In genomic region chr2:91450316-91450715, GRCm38 (mm10) we compare ENCODE assay signal across 21 mouse cellular contexts. TPM values are rescaled to one million over a fixed set of nuclear protein-coding genes. Genes with fewer than 3 reads are reported as not detected.
DNase-seq lines count a peak whose midpoint lies in the region; ATAC-seq lines count a peak whose summit lies in the region.
"Had no signal": no experiment of that assay in that cellular context is flagged by ENCODE, and none has a peak within 500 bp of the region (broad histone marks: within the 10 kb centered on the region; RNA-seq: fewer than 3 reads in every experiment).

No protein-coding gene starts in this region.

- no peaks in the 10 kb centered on the region for H3K36me3 ChIP-seq in kidney, embryonic 16.5 days (ENCODE audit: insufficient read depth, low read length)
- no peaks in the 10 kb centered on the region for H3K36me3 ChIP-seq in liver, embryonic 15.5 days (replicated peaks)
- H3K36me3 ChIP-seq in liver, embryonic 11.5 days (ENCODE audit: control insufficient read depth, insufficient read depth, low read length): no peaks in the 10 kb centered on the region
- H3K36me3 ChIP-seq: embryonic facial prominence, embryonic 12.5 days; hindbrain, embryonic 13.5 days; midbrain, embryonic 12.5 days; neural tube, embryonic 15.5 days had no signal

- H3K4me2 ChIP-seq in kidney, embryonic 16.5 days (replicated peaks; ENCODE audit: low read depth, low read length): no peak overlapping the region
- H3K4me2 ChIP-seq in liver, embryonic 15.5 days: no peak overlapping the region
- no peak overlapping the region for H3K4me2 ChIP-seq in liver, embryonic 11.5 days
- H3K4me2 ChIP-seq: embryonic facial prominence, embryonic 12.5 days; hindbrain, embryonic 13.5 days; midbrain, embryonic 12.5 days; neural tube, embryonic 15.5 days had no signal

- 0 out of 2 replicates have a peak, but pooled peaks cover 2% of the 10 kb centered on the region for H3K9me3 ChIP-seq in kidney, embryonic 16.5 days (ENCODE audit: low read length)
- H3K9me3 ChIP-seq in liver, embryonic 15.5 days (replicated peaks): no peaks in the 10 kb centered on the region
- no peaks in the 10 kb centered on the region for H3K9me3 ChIP-seq in liver, embryonic 11.5 days (ENCODE audit: control insufficient read depth, low read length)
- H3K9me3 ChIP-seq: embryonic facial prominence, embryonic 12.5 days; hindbrain, embryonic 13.5 days; midbrain, embryonic 12.5 days; neural tube, embryonic 15.5 days had no signal

- ATAC-seq in kidney, embryonic 16.5 days (ENCODE audit: low FRiP score, low TSS enrichment): no peak
- ATAC-seq in liver, embryonic 15.5 days (ENCODE audit: insufficient read depth): peak; percentile 65
- no peak for ATAC-seq in liver, embryonic 11.5 days (replicated peaks; ENCODE audit: low FRiP score)
- ATAC-seq: inflammation-experienced regulatory T-cells, adult 6 months had no signal

- H3K4me1 ChIP-seq in kidney, embryonic 16.5 days (ENCODE audit: insufficient read depth, low read length): peaks cover 16% of the 10 kb centered on the region; the same call in 1 of the 2 replicates
- peaks cover 15% of the 10 kb centered on the region for H3K4me1 ChIP-seq in liver, embryonic 15.5 days (replicated peaks)
- peaks cover 4% of the 10 kb centered on the region; the same call in 1 of the 2 replicates for H3K4me1 ChIP-seq in liver, embryonic 11.5 days (replicated peaks; ENCODE audit: control insufficient read depth, insufficient read depth, low read length)
- H3K4me1 ChIP-seq: hindbrain, embryonic 13.5 days; neural tube, embryonic 15.5 days had no signal

- DNase-seq in kidney, adult 11 months: peak; percentile 41
- no peak for DNase-seq in liver, embryonic 11.5 days (ENCODE audit: low spot score)
- DNase-seq in kidney, postnatal 36 days: peak; percentile 49 to 69
- DNase-seq in ovary, postnatal 10 days (ENCODE audit: low spot score): no peak
- no peak for DNase-seq in cerebellum, adult 18-20 months
- DNase-seq: adrenal gland, postnatal 10 days; cerebellum, adult 2 months; cerebellum, postnatal 25 days; gastrocnemius, postnatal 25 days; lung, postnatal 10 days; thymus, adult 18-20 months; thymus, postnatal 36 days had no signal

- WGBS in kidney, embryonic 16.5 days: 53% methylated on average over 9 of the region's 9 CpGs
- 51% methylated on average over 9 of the region's 9 CpGs for WGBS in liver, embryonic 15.5 days (ENCODE audit: insufficient replicate concordance)
- 61% methylated on average over 9 of the region's 9 CpGs for WGBS in liver, embryonic 11.5 days

- no peak overlapping the region for H3K27ac ChIP-seq in kidney, embryonic 16.5 days (ENCODE audit: low read length)
- no peak overlapping the region for H3K27ac ChIP-seq in liver, embryonic 15.5 days (replicated peaks)
- H3K27ac ChIP-seq in liver, embryonic 11.5 days (ENCODE audit: low read depth, low read length): no peak overlapping the region
- H3K27ac ChIP-seq: embryonic facial prominence, embryonic 12.5 days; hindbrain, embryonic 13.5 days; layer of hippocampus, adult 2 months; liver, embryonic 14.5 days; midbrain, embryonic 12.5 days; neural tube, embryonic 15.5 days had no signal

- H3K27me3 ChIP-seq in kidney, embryonic 16.5 days (ENCODE audit: insufficient read depth, low read length): no peaks in the 10 kb centered on the region
- peaks cover 12% of the 10 kb centered on the region for H3K27me3 ChIP-seq in liver, embryonic 15.5 days
- no peaks in the 10 kb centered on the region; the same call in 1 of the 2 replicates for H3K27me3 ChIP-seq in liver, embryonic 11.5 days (replicated peaks; ENCODE audit: control insufficient read depth, insufficient read depth, low read length)
- H3K27me3 ChIP-seq: embryonic facial prominence, embryonic 12.5 days; hindbrain, embryonic 13.5 days; neural tube, embryonic 15.5 days had no signal

- no peak overlapping the region for H3K4me3 ChIP-seq in kidney, embryonic 16.5 days (ENCODE audit: low read length)
- no peak overlapping the region for H3K4me3 ChIP-seq in liver, embryonic 15.5 days (replicated peaks)
- H3K4me3 ChIP-seq in liver, embryonic 11.5 days (ENCODE audit: low read depth, low read length): no peak overlapping the region
- H3K4me3 ChIP-seq: embryonic facial prominence, embryonic 12.5 days; hindbrain, embryonic 13.5 days; layer of hippocampus, adult 2 months; midbrain, embryonic 12.5 days; neural tube, embryonic 15.5 days had no signal

- no peak overlapping the region for H3K9ac ChIP-seq in kidney, embryonic 16.5 days (replicated peaks; ENCODE audit: low read length)
- no peak overlapping the region for H3K9ac ChIP-seq in liver, embryonic 15.5 days
- no peak overlapping the region for H3K9ac ChIP-seq in liver, embryonic 11.5 days (ENCODE audit: low read depth, low read length)
- H3K9ac ChIP-seq: embryonic facial prominence, embryonic 12.5 days; hindbrain, embryonic 13.5 days; liver, embryonic 14.5 days; midbrain, embryonic 12.5 days; neural tube, embryonic 15.5 days had no signal

RNA-seq across cellular contexts. Expression of gene 1110051M20Rik, which starts 5.8 kb away (rescaled TPM):
- polyA plus RNA-seq in kidney, embryonic 16.5 days (2015; fragmentation: Nextera tagmentation; extraction: Ambion mirVana): 66.9 and 68.9 TPM in 2 replicates
- 5.8 and 7.0 TPM in 2 replicates for polyA plus RNA-seq in liver, embryonic 15.5 days (2015; fragmentation: Nextera tagmentation; extraction: Ambion mirVana)
- polyA plus RNA-seq in liver, embryonic 11.5 days (2014; fragmentation: Nextera tagmentation; extraction: Ambion mirVana): 23.7 and 24.8 TPM in 2 replicates

RNA-seq across cellular contexts. Expression of gene Lrp4, which starts 7.0 kb away (rescaled TPM):
- polyA plus RNA-seq in kidney, embryonic 16.5 days (2015; fragmentation: Nextera tagmentation; extraction: Ambion mirVana): 7.6 and 9.0 TPM in 2 replicates
- 1.2 and 1.3 TPM in 2 replicates for polyA plus RNA-seq in liver, embryonic 15.5 days (2015; fragmentation: Nextera tagmentation; extraction: Ambion mirVana)
- polyA plus RNA-seq in liver, embryonic 11.5 days (2014; fragmentation: Nextera tagmentation; extraction: Ambion mirVana): 1.7 and 1.9 TPM in 2 replicates

Comparison
In these comparisons a context has a peak if more than half of its experiments do, and no peak if none do; other contexts are left out.
1. DNase-seq: peak in kidney, adult 11 months (single experiment) and kidney, postnatal 36 days (2 of 2); none in liver, embryonic 11.5 days (single experiment), ovary, postnatal 10 days (single experiment) and cerebellum, adult 18-20 months (0 of 2).